Mouse (Mus musculus): Measurements from ENCODE around the gene Smyd4.

The Smyd4 gene

GRCm38 (mm10) chr11:75420810-75421374 lies 72.7 kb downstream of the Smyd4 start:
- no peak for DNase-seq

- no peak for DNase-seq
These were observed 73.3 kb downstream of the Smyd4 start for GRCm38 (mm10) chr11:75421375-75422012.

GRCm38 (mm10) chr11:75422013-75422792 lies 74.0 kb downstream of the Smyd4 start, which contains the start of gene Serpinf1:
Gene Serpinf1, minus strand, starts transcription at chr11:75422701.
- no peak for DNase-seq

- DNase-seq = no peak
These were observed 74.9 kb downstream of the Smyd4 start for GRCm38 (mm10) chr11:75423091-75423490.

- DNase-seq = no peak
These were observed 75.8 kb downstream of the Smyd4 start for GRCm38 (mm10) chr11:75424033-75424432.

GRCm38 (mm10) chr11:75424459-75424858 lies 76.2 kb downstream of the Smyd4 start:
- no peak for DNase-seq

- no peak for DNase-seq
These were observed 80.9 kb downstream of the Smyd4 start for GRCm38 (mm10) chr11:75429019-75429705.

- no peak for DNase-seq
These were observed 83.1 kb downstream of the Smyd4 start for GRCm38 (mm10) chr11:75431307-75431706.

GRCm38 (mm10) chr11:75434138-75434537 lies 85.9 kb downstream of the Smyd4 start:
- DNase-seq = no peak

GRCm38 (mm10) chr11:75438194-75438593 lies 90.0 kb downstream of the Smyd4 start:
- no peak for DNase-seq

- peak in 1 of 2 experiments; percentile 8 for DNase-seq
These were observed 90.6 kb downstream of the Smyd4 start for GRCm38 (mm10) chr11:75438804-75439203.

GRCm38 (mm10) chr11:75439363-75439762 lies 91.1 kb downstream of the Smyd4 start, which contains the start of gene Serpinf2:
Gene Serpinf2, minus strand, starts transcription at chr11:75439591.
- peak in 1 of 2 experiments; percentile 47 for DNase-seq

GRCm38 (mm10) chr11:75439951-75440350 lies 91.7 kb downstream of the Smyd4 start:
- DNase-seq = no peak

- no peak for DNase-seq
These were observed 92.8 kb downstream of the Smyd4 start for GRCm38 (mm10) chr11:75441034-75441433.

GRCm38 (mm10) chr11:75441601-75442000 lies 93.4 kb downstream of the Smyd4 start:
- peak in 1 of 2 experiments; percentile 9 for DNase-seq

- peak; percentile 63 to 73 for DNase-seq
These were observed 95.5 kb downstream of the Smyd4 start for GRCm38 (mm10) chr11:75443711-75444110.

GRCm38 (mm10) chr11:75448575-75448974 lies 100.3 kb downstream of the Smyd4 start:
- DNase-seq = no peak

GRCm38 (mm10) chr11:75449695-75450094 lies 101.5 kb downstream of the Smyd4 start:
- no peak for DNase-seq

GRCm38 (mm10) chr11:75450304-75450908 lies 102.2 kb downstream of the Smyd4 start:
- no peak for DNase-seq

GRCm38 (mm10) chr11:75450936-75451335 lies 102.7 kb downstream of the Smyd4 start:
- DNase-seq = no peak

- DNase-seq = no peak
These were observed 103.8 kb downstream of the Smyd4 start for GRCm38 (mm10) chr11:75452081-75452480.

GRCm38 (mm10) chr11:75452812-75453557 lies 104.8 kb downstream of the Smyd4 start:
- no peak for DNase-seq

All from kidney, postnatal 4 days (tissue).